Mouse (Mus musculus): Measurements from ENCODE around the gene Tstd1.

- TF ChIP-seq CTCF (IDR thresholded peaks at IDR 0.05; ENCODE audit: extremely low read depth, insufficient read length, insufficient replicate concordance, low read depth, low read length), result no peak
- no peak for TF ChIP-seq POLR2A (IDR thresholded peaks at IDR 0.05; ENCODE audit: low read depth, low read length)
These were observed 45.8 kb upstream of the Tstd1 start for GRCm38 (mm10) chr1:171372880-171373279.

Data from small intestine, adult 2 months (tissue).